Mouse (Mus musculus) bone marrow, adult 2 months (tissue): ENCODE measurements around the gene Vldlr.

Experiments used
- CTCF ChIP-seq: fragments of 200-500 bp; IDR thresholded peaks from 2 replicates; pipeline ENCODE4 v1.5.1; 2011; ENCODE audit warnings: low read length, control low read depth; ENCODE audit not compliant: control insufficient read depth, insufficient read depth
- POLR2A ChIP-seq: fragments of 200-500 bp; IDR thresholded peaks from 2 replicates; pipeline ENCODE4 v1.6.1; 2011; ENCODE audit warnings: low read depth, mild to moderate bottlenecking, control low read depth, low read length, borderline replicate concordance; ENCODE audit not compliant: control insufficient read depth

GRCm38 (mm10) chr19:27239913-27240312 lies 23.6 kb downstream of the Vldlr start:
- no peak for TF ChIP-seq CTCF
- no peak for TF ChIP-seq POLR2A
